Mouse (Mus musculus): ENCODE data around the gene Snx21.

DNA sequence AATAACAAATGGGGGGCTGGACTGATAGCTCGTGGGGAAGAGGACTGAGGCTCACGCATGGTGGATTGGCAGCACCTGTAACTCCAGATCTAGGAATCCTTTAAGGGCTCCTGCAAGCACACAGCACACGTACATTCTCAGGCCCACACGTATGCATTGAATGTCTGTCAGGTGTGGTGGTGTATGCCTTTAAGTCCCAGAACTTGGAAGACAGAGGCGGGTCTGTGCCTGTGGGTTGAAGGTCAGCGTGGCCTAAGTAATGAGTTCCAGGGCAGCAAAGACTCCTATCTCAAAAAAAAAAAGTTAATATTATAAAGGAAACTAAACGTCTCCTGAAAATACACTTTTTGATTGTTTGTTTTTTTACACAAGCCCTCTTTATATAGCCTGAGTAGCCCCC is 21.0 kb downstream of the Snx21 start:
- no peak for TF ChIP-seq CHD2 (IDR thresholded peaks at IDR 0.05; ENCODE audit: low read depth, low read length)
- TF ChIP-seq ZC3H11A (IDR thresholded peaks at IDR 0.05; ENCODE audit: borderline replicate concordance, low read depth, low read length), result no peak
